Mouse (Mus musculus) liver, adult 2 months (tissue): ENCODE results near the gene Nudt21.

Source experiments
- CTCF ChIP-seq: fragments of 200-500 bp; IDR thresholded peaks from 2 replicates; pipeline ENCODE4 v1.5.1; 2011; ENCODE audit warnings: low read depth, low read length, control low read depth
- POLR2A ChIP-seq: fragments of 200-500 bp; IDR thresholded peaks from 2 replicates; pipeline ENCODE4 v1.6.1; 2011; ENCODE audit warnings: low read length, control low read depth; ENCODE audit not compliant: insufficient read depth; ENCODE audit errors: extremely low read depth

- TF ChIP-seq POLR2A: no peak
- TF ChIP-seq CTCF: no peak
These were observed 11.0 kb upstream of the Nudt21 start for GRCm38 (mm10) chr8:94047845-94048244.
